Mouse (Mus musculus): ENCODE measurements around the gene Pawr. TPM values are rescaled to one million over a fixed set of nuclear protein-coding genes. Genes with fewer than 3 reads are reported as not detected.

Gene Pawr
- polyA plus RNA-seq, 1 experiment from 2014 or later: 5.6 TPM

- H3K36me3 ChIP-seq: no peaks in the 10 kb centered on the region
- H3K4me3 ChIP-seq (replicated peaks): no peak overlapping the region
- H3K27me3 ChIP-seq: no peaks in the 10 kb centered on the region
- WGBS: 83% methylated on average over 16 of the region's 16 CpGs
- ATAC-seq (ENCODE audit: insufficient number of reproducible peaks, insufficient read depth, low FRiP score, low TSS enrichment, low read depth): no peak
- H3K27ac ChIP-seq: no peak overlapping the region
- no peak overlapping the region for H3K9ac ChIP-seq (replicated peaks)
- no peaks in the 10 kb centered on the region for H3K4me1 ChIP-seq (replicated peaks)
- H3K4me2 ChIP-seq: no peak overlapping the region
- H3K9me3 ChIP-seq: no peaks in the 10 kb centered on the region
Observed at GRCm38 (mm10) chr10:108293620-108294195, 38.2 kb upstream of the Pawr start.

- no peaks in the 10 kb centered on the region for H3K9me3 ChIP-seq
- no peaks in the 10 kb centered on the region for H3K27me3 ChIP-seq
- no peak overlapping the region for H3K27ac ChIP-seq
- H3K4me2 ChIP-seq: no peak overlapping the region
- 83% methylated on average over 7 of the region's 7 CpGs for WGBS
- no peaks in the 10 kb centered on the region for H3K4me1 ChIP-seq (replicated peaks)
- no peak overlapping the region for H3K9ac ChIP-seq (replicated peaks)
- H3K36me3 ChIP-seq: no peaks in the 10 kb centered on the region
- ATAC-seq (ENCODE audit: insufficient number of reproducible peaks, insufficient read depth, low FRiP score, low TSS enrichment, low read depth): no peak
- H3K4me3 ChIP-seq (replicated peaks): no peak overlapping the region
Observed at GRCm38 (mm10) chr10:108294766-108295165, 37.2 kb upstream of the Pawr start.

GRCm38 (mm10) chr10:108296446-108296845 lies 35.5 kb upstream of the Pawr start:
- Histone ChIP-seq H3K4me2 (no peak overlapping the region), H3K9ac (replicated peaks) (no peak overlapping the region), H3K27me3 (no peaks in the 10 kb centered on the region), H3K9me3 (no peaks in the 10 kb centered on the region), H3K4me3 (replicated peaks) (no peak overlapping the region), H3K36me3 (no peaks in the 10 kb centered on the region), H3K27ac (no peak overlapping the region), H3K4me1 (replicated peaks) (no peaks in the 10 kb centered on the region)
- WGBS: 80% methylated on average over 7 of the region's 7 CpGs
- no peak for ATAC-seq (ENCODE audit: insufficient number of reproducible peaks, insufficient read depth, low FRiP score, low TSS enrichment, low read depth)

GRCm38 (mm10) chr10:108298261-108298660 lies 33.7 kb upstream of the Pawr start:
- no peaks in the 10 kb centered on the region for H3K4me1 ChIP-seq (replicated peaks)
- WGBS: 93% methylated on average over 13 of the region's 13 CpGs
- no peaks in the 10 kb centered on the region for H3K36me3 ChIP-seq

GRCm38 (mm10) chr10:108298841-108299545 lies 32.9 kb upstream of the Pawr start:
- 85% methylated on average over 17 of the region's 17 CpGs for WGBS
- H3K36me3 ChIP-seq: no peaks in the 10 kb centered on the region
- H3K4me2 ChIP-seq: no peak overlapping the region
- H3K4me1 ChIP-seq (replicated peaks): no peaks in the 10 kb centered on the region
- H3K4me3 ChIP-seq (replicated peaks): no peak overlapping the region
- no peak overlapping the region for H3K27ac ChIP-seq
- no peak for ATAC-seq (ENCODE audit: insufficient number of reproducible peaks, insufficient read depth, low FRiP score, low TSS enrichment, low read depth)
- no peaks in the 10 kb centered on the region for H3K9me3 ChIP-seq
- no peak overlapping the region for H3K9ac ChIP-seq (replicated peaks)
- H3K27me3 ChIP-seq: no peaks in the 10 kb centered on the region

More at GRCm38 (mm10) chr10:108298261-108298660, 33.7 kb upstream of the Pawr start:
- no peak overlapping the region for H3K27ac ChIP-seq
- H3K9me3 ChIP-seq: no peaks in the 10 kb centered on the region
- no peak overlapping the region for H3K9ac ChIP-seq (replicated peaks)
- no peak for ATAC-seq (ENCODE audit: insufficient number of reproducible peaks, insufficient read depth, low FRiP score, low TSS enrichment, low read depth)
- no peak overlapping the region for H3K4me3 ChIP-seq (replicated peaks)
- no peaks in the 10 kb centered on the region for H3K27me3 ChIP-seq
- H3K4me2 ChIP-seq: no peak overlapping the region

- Histone ChIP-seq H3K4me1 (replicated peaks) (no peaks in the 10 kb centered on the region), H3K27me3 (no peaks in the 10 kb centered on the region), H3K9ac (replicated peaks) (no peak overlapping the region), H3K27ac (no peak overlapping the region), H3K36me3 (no peaks in the 10 kb centered on the region), H3K4me3 (replicated peaks) (no peak overlapping the region), H3K4me2 (no peak overlapping the region), H3K9me3 (no peaks in the 10 kb centered on the region)
- WGBS: 58% methylated on average over 11 of the region's 11 CpGs
- ATAC-seq (ENCODE audit: insufficient number of reproducible peaks, insufficient read depth, low FRiP score, low TSS enrichment, low read depth): no peak
Observed at GRCm38 (mm10) chr10:108299828-108300227, 32.1 kb upstream of the Pawr start.

- no peaks in the 10 kb centered on the region for H3K9me3 ChIP-seq
- no peaks in the 10 kb centered on the region for H3K36me3 ChIP-seq
- peak overlapping the region; percentile 32; the same call in 1 of the 2 replicates for H3K4me2 ChIP-seq
- no peak overlapping the region for H3K9ac ChIP-seq (replicated peaks)
- no peaks in the 10 kb centered on the region for H3K27me3 ChIP-seq
- ATAC-seq (ENCODE audit: insufficient number of reproducible peaks, insufficient read depth, low FRiP score, low TSS enrichment, low read depth): peak; percentile 72
- WGBS: 16% methylated on average over 19 of the region's 19 CpGs
- H3K4me1 ChIP-seq (replicated peaks): no peaks in the 10 kb centered on the region
- H3K4me3 ChIP-seq (replicated peaks): no peak overlapping the region
- no peak overlapping the region for H3K27ac ChIP-seq
Observed at GRCm38 (mm10) chr10:108300843-108301242, 31.1 kb upstream of the Pawr start.

- H3K27me3 ChIP-seq: no peaks in the 10 kb centered on the region
- no peak for ATAC-seq (ENCODE audit: insufficient number of reproducible peaks, insufficient read depth, low FRiP score, low TSS enrichment, low read depth)
- H3K4me2 ChIP-seq: no peak overlapping the region
- WGBS: 69% methylated on average over 11 of the region's 11 CpGs
- H3K4me3 ChIP-seq (replicated peaks): no peak overlapping the region
- H3K27ac ChIP-seq: no peak overlapping the region
- no peaks in the 10 kb centered on the region for H3K36me3 ChIP-seq
- H3K9ac ChIP-seq (replicated peaks): no peak overlapping the region
- no peaks in the 10 kb centered on the region for H3K4me1 ChIP-seq (replicated peaks)
- H3K9me3 ChIP-seq: no peaks in the 10 kb centered on the region
Observed at GRCm38 (mm10) chr10:108307772-108308171, 24.1 kb upstream of the Pawr start.

GRCm38 (mm10) chr10:108310195-108310594 lies 21.7 kb upstream of the Pawr start:
- 84% methylated on average over 5 of the region's 5 CpGs for whole genome bisulfite sequencing
- H3K27ac ChIP-seq: no peak overlapping the region
- H3K4me2 ChIP-seq: no peak overlapping the region
- H3K9me3 ChIP-seq: no peaks in the 10 kb centered on the region
- H3K27me3 ChIP-seq: no peaks in the 10 kb centered on the region
- H3K4me1 ChIP-seq (replicated peaks): no peaks in the 10 kb centered on the region
- no peak overlapping the region for H3K9ac ChIP-seq (replicated peaks)
- ATAC-seq (ENCODE audit: insufficient number of reproducible peaks, insufficient read depth, low FRiP score, low TSS enrichment, low read depth): no peak
- H3K4me3 ChIP-seq (replicated peaks): no peak overlapping the region
- H3K36me3 ChIP-seq: no peaks in the 10 kb centered on the region

GRCm38 (mm10) chr10:108311396-108311795 lies 20.5 kb upstream of the Pawr start:
- Histone ChIP-seq H3K27me3 (no peaks in the 10 kb centered on the region), H3K4me1 (replicated peaks) (no peaks in the 10 kb centered on the region), H3K9ac (replicated peaks) (no peak overlapping the region), H3K4me2 (no peak overlapping the region), H3K9me3 (no peaks in the 10 kb centered on the region), H3K4me3 (replicated peaks) (no peak overlapping the region), H3K36me3 (no peaks in the 10 kb centered on the region), H3K27ac (no peak overlapping the region)
- 88% methylated on average over 3 of the region's 3 CpGs for WGBS
- no peak for ATAC-seq (ENCODE audit: insufficient number of reproducible peaks, insufficient read depth, low FRiP score, low TSS enrichment, low read depth)

GRCm38 (mm10) chr10:108313845-108314244 lies 18.1 kb upstream of the Pawr start:
- Histone ChIP-seq H3K27me3 (no peaks in the 10 kb centered on the region), H3K9me3 (no peaks in the 10 kb centered on the region), H3K4me1 (replicated peaks) (no peaks in the 10 kb centered on the region), H3K4me2 (no peak overlapping the region), H3K9ac (replicated peaks) (no peak overlapping the region), H3K4me3 (replicated peaks) (no peak overlapping the region), H3K36me3 (no peaks in the 10 kb centered on the region), H3K27ac (no peak overlapping the region)
- no peak for ATAC-seq (ENCODE audit: insufficient number of reproducible peaks, insufficient read depth, low FRiP score, low TSS enrichment, low read depth)
- WGBS: 33% methylated on average over 6 of the region's 6 CpGs

- H3K4me1 ChIP-seq (replicated peaks): no peaks in the 10 kb centered on the region
- H3K4me2 ChIP-seq: no peak overlapping the region
- H3K4me3 ChIP-seq (replicated peaks): no peak overlapping the region
- no peak overlapping the region for H3K9ac ChIP-seq (replicated peaks)
- H3K9me3 ChIP-seq: no peaks in the 10 kb centered on the region
- 87% methylated on average over 8 of the region's 8 CpGs for WGBS
- H3K36me3 ChIP-seq: no peaks in the 10 kb centered on the region
- H3K27ac ChIP-seq: no peak overlapping the region
- H3K27me3 ChIP-seq: no peaks in the 10 kb centered on the region
- no peak for ATAC-seq (ENCODE audit: insufficient number of reproducible peaks, insufficient read depth, low FRiP score, low TSS enrichment, low read depth)
Observed at GRCm38 (mm10) chr10:108314396-108314795, 17.5 kb upstream of the Pawr start.

Data from limb, embryonic 12.5 days (tissue).